Mouse (Mus musculus) left cerebral cortex, adult 18-20 months (tissue): Measurements from ENCODE around the gene Dusp10. TPM values are rescaled to one million over a fixed set of nuclear protein-coding genes. Genes with fewer than 3 reads are reported as not detected.

Experiments used
- DNase-seq, 2 experiments: peaks; one replicate each; pipeline ENCODE4 v3.0.0; 2021 to 2022; ENCODE audit warnings: low spot score in 2 of 2, mixed read lengths in 1 of 2
- total RNA-seq, 2 experiments: library from RNA; stranded (reverse); gene quantifications; 2 replicates each; pipeline ENCODE4 v1.2.3; 2021

Gene Dusp10
- total RNA-seq, 2 experiments from 2014 or later: 5.9 to 6.8 TPM

- no peak for DNase-seq
Measured at GRCm38 (mm10) chr1:184027039-184027438, 13.9 kb downstream of the Dusp10 start.

GRCm38 (mm10) chr1:184030070-184030802 is 17.1 kb downstream of the Dusp10 start:
- no peak for DNase-seq

DNA sequence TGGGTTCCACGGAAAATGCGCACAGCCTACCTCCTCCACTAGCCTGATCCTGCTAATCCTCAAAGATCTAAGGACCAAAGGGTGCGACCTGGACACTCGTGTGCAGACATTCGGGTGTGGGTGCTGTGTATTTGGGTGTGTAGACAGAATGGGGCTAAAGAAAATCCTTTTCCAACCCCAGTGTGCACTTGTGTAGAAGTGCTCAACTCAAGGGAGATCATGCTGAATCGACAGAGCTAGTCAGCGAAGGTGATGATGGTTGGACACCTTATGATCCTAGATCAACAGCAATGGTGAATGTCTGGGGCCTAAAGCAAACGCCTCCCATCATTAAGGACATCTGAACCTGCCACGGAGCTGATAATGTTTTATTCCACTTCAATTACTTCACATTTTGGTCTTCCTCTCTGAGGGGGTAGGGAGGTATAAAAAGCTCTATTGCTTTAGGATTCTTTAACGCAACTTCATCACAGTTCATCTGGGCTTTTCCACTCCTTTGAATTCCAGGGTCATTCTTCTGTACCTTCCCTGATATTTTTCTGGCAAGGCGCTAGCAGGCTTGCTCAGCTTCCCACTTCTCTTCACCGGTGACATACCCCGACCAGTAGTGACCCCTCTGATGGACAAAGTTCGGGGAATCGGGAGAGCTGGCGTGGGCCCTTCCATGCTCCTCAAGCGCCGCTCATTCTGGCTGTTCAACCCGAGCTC is 19.7 kb downstream of the Dusp10 start:
- no peak for DNase-seq

DNA sequence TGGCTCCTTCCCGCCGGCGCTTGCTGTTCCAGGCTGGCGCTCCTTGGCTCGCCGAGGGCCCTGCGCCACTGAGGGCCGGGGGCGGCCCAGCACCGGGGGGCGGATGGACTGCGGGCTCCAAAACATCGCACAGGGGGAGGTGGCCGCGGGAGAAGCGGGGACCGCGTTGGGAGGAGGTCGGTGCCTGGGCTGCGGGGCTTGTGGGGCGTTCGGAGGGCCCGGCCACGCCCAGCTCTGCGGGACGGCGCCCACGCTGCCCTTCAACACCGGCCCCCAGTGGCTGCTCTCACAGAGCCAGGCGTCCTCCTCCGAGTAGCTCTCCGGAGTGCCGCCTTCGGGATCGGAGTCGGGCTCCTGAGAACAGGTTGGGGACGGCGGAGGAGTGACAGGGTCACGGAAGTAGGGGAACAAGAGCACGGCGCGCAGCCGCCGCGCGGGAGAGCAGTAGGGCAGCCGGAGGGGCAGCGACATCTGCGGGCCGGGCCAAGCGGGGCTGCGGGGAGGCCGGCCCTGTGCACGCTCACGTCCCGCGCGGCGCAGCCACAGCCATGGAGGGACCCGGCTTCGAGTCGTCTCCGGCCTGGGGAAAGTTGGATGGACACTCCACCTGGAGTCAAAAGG is 20.4 kb downstream of the Dusp10 start:
- peak; percentile 40 to 64 for DNase-seq

- peak; percentile 94 to 97 for DNase-seq
Measured at GRCm38 (mm10) chr1:184034011-184034557, 21.0 kb downstream of the Dusp10 start, which contains the start of gene 1700056E22Rik. Gene 1700056E22Rik, minus strand, starts transcription at chr1:184034301.

DNA sequence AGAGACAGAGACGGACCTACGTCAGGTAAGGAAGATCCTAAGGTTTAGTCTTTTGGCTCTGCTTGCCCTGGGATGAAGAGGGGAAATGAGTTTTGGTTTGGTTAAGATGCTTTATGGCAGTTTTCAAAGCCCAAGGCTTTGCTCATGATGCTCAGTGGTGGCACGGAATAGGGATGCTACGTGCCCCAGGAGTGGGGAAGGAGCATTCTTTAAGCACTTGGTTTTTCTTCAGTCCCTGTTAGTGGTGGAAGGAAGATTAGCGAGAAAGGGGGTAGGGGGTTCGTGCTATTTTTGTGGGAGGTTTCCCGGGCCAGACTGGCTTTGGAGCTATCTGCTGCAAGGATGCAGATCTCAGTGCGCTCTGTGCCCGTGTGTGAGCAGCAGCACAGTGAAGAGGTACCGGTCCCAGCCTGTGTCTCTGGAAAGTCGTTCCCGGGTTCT is 21.7 kb downstream of the Dusp10 start:
- DNase-seq: peak in 1 of 2 experiments; percentile 12

GRCm38 (mm10) chr1:184035346-184035903 is 22.3 kb downstream of the Dusp10 start:
- DNase-seq: no peak

GRCm38 (mm10) chr1:184037802-184038201 is 24.7 kb downstream of the Dusp10 start:
- no peak for DNase-seq

- DNase-seq: no peak
Measured at GRCm38 (mm10) chr1:184039301-184039700, 26.2 kb downstream of the Dusp10 start.

GRCm38 (mm10) chr1:184040181-184040580 is 27.1 kb downstream of the Dusp10 start:
- DNase-seq: no peak

DNA sequence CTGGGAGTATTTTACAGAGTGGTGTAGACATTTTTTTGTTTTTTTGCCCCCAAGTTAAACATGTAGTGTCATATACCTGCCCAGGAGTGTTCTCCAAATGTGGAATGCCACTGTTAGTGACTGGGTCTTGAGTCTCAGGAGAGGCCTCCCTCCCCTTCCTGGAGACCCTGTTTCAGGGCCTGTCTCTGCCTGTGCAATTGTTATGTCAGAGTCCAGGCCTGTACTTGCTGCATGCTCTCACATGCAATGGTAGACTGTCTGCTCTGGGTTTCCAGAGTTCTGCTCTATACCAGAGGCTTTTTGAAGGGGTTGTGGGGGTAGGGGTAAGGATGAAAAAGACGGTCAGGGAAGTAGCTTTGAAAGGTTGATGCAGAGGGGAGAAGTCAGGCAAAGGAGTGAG is 27.8 kb downstream of the Dusp10 start:
- DNase-seq: no peak

DNA sequence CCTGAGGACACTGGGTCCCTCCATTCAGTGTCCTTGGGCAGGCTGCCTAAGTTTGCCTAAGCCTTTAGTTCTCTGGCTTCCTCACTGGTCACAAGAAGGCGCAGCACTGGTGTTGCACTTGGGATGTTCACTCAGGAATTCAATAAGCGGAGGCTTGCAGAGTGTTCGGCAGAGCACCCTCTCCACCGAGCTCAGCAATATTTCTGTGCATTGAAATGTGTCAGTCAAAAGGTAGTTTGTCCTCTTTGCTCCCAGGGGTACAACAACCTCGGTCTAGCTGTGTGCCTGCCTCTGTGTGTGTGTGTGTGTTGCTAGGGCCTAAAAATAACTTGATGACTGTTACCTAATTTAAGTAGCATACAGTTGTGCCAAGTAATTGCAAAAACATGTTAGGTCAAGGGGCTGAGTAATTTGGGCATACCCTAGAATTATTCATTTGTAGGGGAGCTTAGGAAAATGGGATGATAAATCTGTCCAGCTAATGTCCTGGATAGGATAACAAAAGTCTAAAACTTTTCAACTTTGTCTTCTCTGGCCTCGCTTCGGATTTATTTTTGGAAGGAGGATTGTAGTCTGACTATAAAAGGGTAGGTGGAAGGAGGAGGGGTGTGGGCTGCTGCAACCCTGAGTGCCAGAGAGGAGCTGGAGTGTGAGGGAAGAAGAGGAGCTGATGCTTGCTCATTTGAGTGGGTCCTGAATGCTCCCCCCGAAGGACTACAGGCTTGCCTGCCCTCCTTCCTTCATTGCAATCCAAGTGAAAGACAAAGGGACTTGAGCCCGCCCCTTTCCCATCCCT is 28.9 kb downstream of the Dusp10 start:
- no peak for DNase-seq

DNA sequence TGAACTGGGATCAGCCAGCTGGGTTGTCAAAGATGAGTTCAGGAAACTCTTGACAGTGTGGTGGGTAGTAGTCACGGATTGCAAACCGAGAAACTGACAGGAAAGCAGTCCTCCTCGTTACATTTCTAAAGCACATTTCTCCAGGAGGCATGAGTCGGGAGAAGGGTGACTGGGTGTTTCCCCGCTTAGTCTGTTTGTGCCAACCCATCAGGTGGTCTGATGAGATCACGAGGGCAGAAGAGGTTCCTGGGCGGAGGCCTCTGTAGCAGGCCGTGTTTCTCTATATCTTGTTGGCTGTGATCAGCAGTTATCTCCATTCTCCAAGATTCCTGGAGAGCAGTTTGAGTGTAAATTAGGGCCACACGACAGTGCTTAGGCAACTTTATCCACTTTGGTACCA is 29.6 kb downstream of the Dusp10 start:
- no peak for DNase-seq

- DNase-seq: no peak
Measured at GRCm38 (mm10) chr1:184043391-184043790, 30.3 kb downstream of the Dusp10 start.

- DNase-seq: no peak
Measured at GRCm38 (mm10) chr1:184046070-184046677, 33.1 kb downstream of the Dusp10 start.

GRCm38 (mm10) chr1:184047818-184048217 is 34.7 kb downstream of the Dusp10 start:
- no peak for DNase-seq

GRCm38 (mm10) chr1:184048675-184049418 is 35.7 kb downstream of the Dusp10 start:
- no peak for DNase-seq

- DNase-seq: no peak
Measured at GRCm38 (mm10) chr1:184051286-184051685, 38.2 kb downstream of the Dusp10 start.

- no peak for DNase-seq
Measured at GRCm38 (mm10) chr1:184051824-184052223, 38.7 kb downstream of the Dusp10 start.
